Mouse (Mus musculus): ENCODE results near the gene Plce1. TPM values are rescaled to one million over a fixed set of nuclear protein-coding genes. Genes with fewer than 3 reads are reported as not detected.

Gene Plce1
- 1 to 10 TPM; 4.8 to 5.6 TPM for total RNA-seq (2021)
- long read RNA-seq, experiment 1, full-length matches to known transcripts: 1 of 9 reads
- long read RNA-seq, experiment 1, partial matches to known transcripts: 1 of 9 reads
- long read RNA-seq, experiment 1, other reads (novel, unspliced or antisense): 7 of 9 reads
- long read RNA-seq, experiment 2, partial matches to known transcripts: 1 of 6 reads
- long read RNA-seq, experiment 2, other reads (novel, unspliced or antisense): 5 of 6 reads

- Histone ChIP-seq H3K4me3 (peak within 1 kb of the TSS; percentile 51), H3K27ac (no peak within 1 kb of the TSS)
- DNase-seq (ENCODE audit: extremely low spot score in 1 of 2, low spot score in 2 of 2): peak; percentile 16 to 21
- no peak for TF ChIP-seq CTCF (IDR thresholded peaks at IDR 0.05)
- intact Hi-C loops (cut with DNase I): loop anchor here (5.0 kb wide), 1 partner anchor 66 kb away; no protein-coding TSS in a partner anchor
Observed at GRCm38 (mm10) chr19:38480731-38481621, at the start of gene Plce1. Gene Plce1, plus strand, starts transcription at chr19:38481109.

- H3K4me3 ChIP-seq: no peak overlapping the region
- no peak for DNase-seq (ENCODE audit: extremely low spot score in 1 of 2, low spot score in 2 of 2)
- intact Hi-C loops (cut with DNase I): no loop called here
- TF ChIP-seq CTCF (IDR thresholded peaks at IDR 0.05): no peak
- H3K27ac ChIP-seq: no peak overlapping the region
Observed at GRCm38 (mm10) chr19:38431326-38431725, 49.6 kb upstream of the Plce1 start.

- H3K27ac ChIP-seq: no peak overlapping the region
- no peak for TF ChIP-seq CTCF (IDR thresholded peaks at IDR 0.05)
- DNase-seq (ENCODE audit: extremely low spot score in 1 of 2, low spot score in 2 of 2): no peak
- intact Hi-C loops (cut with DNase I): no loop called here
- no peak overlapping the region for H3K4me3 ChIP-seq
Observed at GRCm38 (mm10) chr19:38432021-38432420, 48.9 kb upstream of the Plce1 start.

DNA sequence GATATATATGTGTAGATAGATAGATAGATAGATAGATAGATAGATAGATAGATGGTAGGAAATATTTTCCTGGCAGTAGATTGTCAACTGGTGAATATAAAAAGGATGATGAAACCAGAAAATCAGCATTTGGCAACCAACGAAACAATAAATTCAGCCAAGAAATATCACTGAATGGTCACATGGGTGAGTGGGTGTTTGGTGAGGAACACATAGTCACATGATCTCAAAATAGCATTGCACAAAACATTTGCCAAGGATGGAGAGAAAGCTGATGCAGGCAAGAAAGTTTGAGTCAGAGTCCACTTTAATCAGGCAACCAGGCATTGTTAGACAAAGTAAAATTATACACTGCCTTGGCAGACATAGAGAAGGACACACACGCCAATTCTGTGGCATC is 47.5 kb upstream of the Plce1 start:
- H3K4me3 ChIP-seq: no peak overlapping the region
- H3K27ac ChIP-seq: no peak overlapping the region
- no peak for DNase-seq (ENCODE audit: extremely low spot score in 1 of 2, low spot score in 2 of 2)
- TF ChIP-seq CTCF (IDR thresholded peaks at IDR 0.05): no peak
- intact Hi-C loops (cut with DNase I): no loop called here

- DNase-seq (ENCODE audit: extremely low spot score in 1 of 2, low spot score in 2 of 2): peak in 1 of 2 experiments; percentile 11
- H3K4me3 ChIP-seq: no peak overlapping the region
- no peak overlapping the region for H3K27ac ChIP-seq
- intact Hi-C loops (cut with DNase I): no loop called here
- TF ChIP-seq CTCF (IDR thresholded peaks at IDR 0.05): no peak
Observed at GRCm38 (mm10) chr19:38435221-38435620, 45.7 kb upstream of the Plce1 start.

GRCm38 (mm10) chr19:38441860-38442259 is 39.0 kb upstream of the Plce1 start:
- no peak for TF ChIP-seq CTCF (IDR thresholded peaks at IDR 0.05)
- intact Hi-C loops (cut with DNase I): loop anchor here (5.0 kb wide), 1 partner anchor 130 kb away; no protein-coding TSS in a partner anchor
- no peak overlapping the region for H3K27ac ChIP-seq
- DNase-seq (ENCODE audit: extremely low spot score in 1 of 2, low spot score in 2 of 2): no peak
- no peak overlapping the region for H3K4me3 ChIP-seq

DNA sequence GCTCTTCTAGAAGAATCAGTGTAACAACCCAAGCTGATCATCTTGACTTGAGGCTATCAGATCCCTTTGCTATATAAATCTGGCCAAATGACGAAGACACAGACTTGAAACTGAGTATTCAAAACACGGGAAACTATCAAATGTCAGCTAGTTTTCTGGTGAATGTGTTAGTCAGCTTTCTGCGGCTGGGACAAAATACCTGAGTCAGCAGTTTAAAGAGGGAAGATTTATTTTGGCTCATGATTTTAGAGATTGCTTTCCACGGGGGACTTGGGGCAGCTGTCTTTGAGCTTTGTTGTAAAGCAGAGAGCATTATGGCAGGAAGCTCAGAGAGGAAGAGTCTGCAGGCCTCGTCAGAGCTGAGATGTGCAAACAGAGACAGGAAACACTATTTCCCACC is 35.2 kb upstream of the Plce1 start:
- intact Hi-C loops (cut with DNase I): no loop called here
- no peak for TF ChIP-seq CTCF (IDR thresholded peaks at IDR 0.05)
- Histone ChIP-seq H3K4me3 (no peak overlapping the region), H3K27ac (no peak overlapping the region)
- no peak for DNase-seq (ENCODE audit: extremely low spot score in 1 of 2, low spot score in 2 of 2)

GRCm38 (mm10) chr19:38455228-38455627 is 25.7 kb upstream of the Plce1 start:
- Histone ChIP-seq H3K4me3 (no peak overlapping the region), H3K27ac (no peak overlapping the region)
- intact Hi-C loops (cut with DNase I): no loop called here
- no peak for TF ChIP-seq CTCF (IDR thresholded peaks at IDR 0.05)
- peak in 1 of 2 experiments; percentile 26 for DNase-seq (ENCODE audit: extremely low spot score in 1 of 2, low spot score in 2 of 2)

- DNase-seq (ENCODE audit: extremely low spot score in 1 of 2, low spot score in 2 of 2): no peak
- H3K4me3 ChIP-seq: no peak overlapping the region
- no peak overlapping the region for H3K27ac ChIP-seq
- intact Hi-C loops (cut with DNase I): no loop called here
- no peak for TF ChIP-seq CTCF (IDR thresholded peaks at IDR 0.05)
Observed at GRCm38 (mm10) chr19:38458996-38459395, 21.9 kb upstream of the Plce1 start.

- TF ChIP-seq CTCF (IDR thresholded peaks at IDR 0.05): no peak
- Histone ChIP-seq H3K27ac (no peak overlapping the region), H3K4me3 (no peak overlapping the region)
- DNase-seq (ENCODE audit: extremely low spot score in 1 of 2, low spot score in 2 of 2): no peak
- intact Hi-C loops (cut with DNase I): no loop called here
Observed at GRCm38 (mm10) chr19:38460696-38461095, 20.2 kb upstream of the Plce1 start.

GRCm38 (mm10) chr19:38470257-38470893 is 10.5 kb upstream of the Plce1 start:
- TF ChIP-seq CTCF (IDR thresholded peaks at IDR 0.05): no peak
- DNase-seq (ENCODE audit: extremely low spot score in 1 of 2, low spot score in 2 of 2): no peak
- Histone ChIP-seq H3K4me3 (no peak overlapping the region), H3K27ac (no peak overlapping the region)
- intact Hi-C loops (cut with DNase I): no loop called here

GRCm38 (mm10) chr19:38475394-38475793 is 5.5 kb upstream of the Plce1 start:
- intact Hi-C loops (cut with DNase I): no loop called here
- Histone ChIP-seq H3K27ac (no peak overlapping the region), H3K4me3 (no peak overlapping the region)
- DNase-seq (ENCODE audit: extremely low spot score in 1 of 2, low spot score in 2 of 2): no peak
- TF ChIP-seq CTCF (IDR thresholded peaks at IDR 0.05): no peak

Measured in left cerebral cortex, adult 2 months (tissue).